Mouse (Mus musculus) midbrain, embryonic 12.5 days (tissue): Measurements from ENCODE around the gene Grip1. TPM values are rescaled to one million over a fixed set of nuclear protein-coding genes. Genes with fewer than 3 reads are reported as not detected.

Source experiments
- ATAC-seq: fragments of 200-750 bp; cut with Nextera tagmentation; 2 replicates; pipeline ENCODE4 v1.8.0; 2017; ENCODE audit warnings: low read depth, moderate TSS enrichment, moderate library complexity; ENCODE audit not compliant: low FRiP score
- H3K27ac ChIP-seq: fragments of 300-500 bp; sonication (generic); replicated peaks from 2 replicates; pipeline ENCODE4 v1.5.1; 2016; ENCODE audit warnings: mild to moderate bottlenecking
- H3K27me3 ChIP-seq: fragments of 300-500 bp; sonication (generic); 2 replicates; pipeline ENCODE4 v1.6.1; 2016; ENCODE audit warnings: mild to moderate bottlenecking
- H3K36me3 ChIP-seq: fragments of 300-500 bp; sonication (generic); 2 replicates; pipeline ENCODE4 v1.6.1; 2016
- H3K4me1 ChIP-seq: fragments of 300-500 bp; sonication (generic); 2 replicates; pipeline ENCODE4 v1.6.1; 2016
- H3K4me2 ChIP-seq: fragments of 300-500 bp; sonication (generic); replicated peaks from 2 replicates; pipeline ENCODE4 v1.6.1; 2016; ENCODE audit warnings: mild to moderate bottlenecking, moderate library complexity
- H3K4me3 ChIP-seq: fragments of 300-500 bp; sonication (generic); 2 replicates; pipeline ENCODE4 v1.5.1; 2016; ENCODE audit warnings: mild to moderate bottlenecking
- H3K9ac ChIP-seq: fragments of 300-500 bp; sonication (generic); replicated peaks from 2 replicates; pipeline ENCODE4 v1.6.1; 2016; ENCODE audit warnings: mild to moderate bottlenecking, moderate library complexity
- H3K9me3 ChIP-seq: fragments of 300-500 bp; sonication (generic); 2 replicates; pipeline ENCODE4 v1.6.1; 2016; ENCODE audit warnings: mild to moderate bottlenecking
- WGBS: fragments of 180-500 bp; shearing (Covaris S2); methylation state at CpG from one replicate; pipeline ENCODE4 v1.1.7; 2016; 5-methylcytosine and 5-hydroxymethylcytosine counted together
- polyA plus RNA-seq: library from polyadenylated mRNA; unstranded; fragments of >200 nt; fragmentation: Nextera tagmentation; extraction: Ambion mirVana; gene quantifications from 2 replicates; pipeline ENCODE4 v1.2.1, GENCODE M21; 2016

The Grip1 gene
- polyA plus RNA-seq, 1 experiment from 2014 or later: 12.7 TPM

- Histone ChIP-seq H3K4me2 (no peak overlapping the region), H3K4me3 (no peak overlapping the region), H3K36me3 (no peaks in the 10 kb centered on the region), H3K9ac (no peak overlapping the region), H3K27ac (no peak overlapping the region), H3K27me3 (no peaks in the 10 kb centered on the region; the same call in 1 of the 2 replicates), H3K4me1 (peaks cover 10% of the 10 kb centered on the region), H3K9me3 (no peaks in the 10 kb centered on the region)
- no peak for ATAC-seq
- WGBS: 55% methylated on average over 6 of the region's 6 CpGs
These were observed 348.8 kb downstream of the Grip1 start for GRCm38 (mm10) chr10:119802421-119802820.

- Histone ChIP-seq H3K27ac (no peak overlapping the region), H3K27me3 (no peaks in the 10 kb centered on the region; the same call in 1 of the 2 replicates), H3K36me3 (no peaks in the 10 kb centered on the region), H3K4me1 (peaks cover 10% of the 10 kb centered on the region), H3K4me2 (no peak overlapping the region), H3K9ac (no peak overlapping the region), H3K9me3 (no peaks in the 10 kb centered on the region), H3K4me3 (no peak overlapping the region)
- peak; percentile 82 for ATAC-seq
- 60% methylated on average over 13 of the region's 13 CpGs for WGBS
These were observed 350.2 kb downstream of the Grip1 start for GRCm38 (mm10) chr10:119803633-119804422.

GRCm38 (mm10) chr10:119804423-119804814 is 350.8 kb downstream of the Grip1 start:
- WGBS: 87% methylated on average over 9 of the region's 9 CpGs
- ATAC-seq: no peak
- no peak overlapping the region for H3K4me2 ChIP-seq

GRCm38 (mm10) chr10:119805082-119805481 is 351.5 kb downstream of the Grip1 start:
- H3K27ac ChIP-seq: no peak overlapping the region
- H3K4me2 ChIP-seq: no peak overlapping the region
- H3K4me1 ChIP-seq: peaks cover 10% of the 10 kb centered on the region
- H3K27me3 ChIP-seq: no peaks in the 10 kb centered on the region; the same call in 1 of the 2 replicates
- 89% methylated on average over 7 of the region's 7 CpGs for WGBS
- H3K9ac ChIP-seq: no peak overlapping the region
- H3K9me3 ChIP-seq: no peaks in the 10 kb centered on the region
- no peaks in the 10 kb centered on the region for H3K36me3 ChIP-seq
- no peak overlapping the region for H3K4me3 ChIP-seq
- no peak for ATAC-seq

More at GRCm38 (mm10) chr10:119804423-119804814, 350.8 kb downstream of the Grip1 start:
- no peaks in the 10 kb centered on the region for H3K36me3 ChIP-seq
- H3K4me1 ChIP-seq: peaks cover 10% of the 10 kb centered on the region
- no peak overlapping the region for H3K9ac ChIP-seq
- H3K27ac ChIP-seq: no peak overlapping the region
- H3K27me3 ChIP-seq: no peaks in the 10 kb centered on the region; the same call in 1 of the 2 replicates
- no peaks in the 10 kb centered on the region for H3K9me3 ChIP-seq
- H3K4me3 ChIP-seq: no peak overlapping the region

- ATAC-seq: no peak
- H3K4me1 ChIP-seq: peaks cover 10% of the 10 kb centered on the region
- 31% methylated on average over 8 of the region's 8 CpGs for whole genome bisulfite sequencing
- no peak overlapping the region for H3K4me2 ChIP-seq
- no peaks in the 10 kb centered on the region for H3K36me3 ChIP-seq
- no peaks in the 10 kb centered on the region for H3K9me3 ChIP-seq
- H3K27me3 ChIP-seq: no peaks in the 10 kb centered on the region; the same call in 1 of the 2 replicates
- H3K4me3 ChIP-seq: no peak overlapping the region
- H3K9ac ChIP-seq: no peak overlapping the region
- peak overlapping the region; percentile 39 for H3K27ac ChIP-seq
These were observed 352.5 kb downstream of the Grip1 start for GRCm38 (mm10) chr10:119806151-119806550.

- no peaks in the 10 kb centered on the region; the same call in 1 of the 2 replicates for H3K27me3 ChIP-seq
- peaks cover 10% of the 10 kb centered on the region for H3K4me1 ChIP-seq
- H3K4me3 ChIP-seq: no peak overlapping the region
- H3K9ac ChIP-seq: no peak overlapping the region
- H3K27ac ChIP-seq: no peak overlapping the region
- no peak overlapping the region for H3K4me2 ChIP-seq
- WGBS: 95% methylated on average over 5 of the region's 5 CpGs
- no peaks in the 10 kb centered on the region for H3K36me3 ChIP-seq
- ATAC-seq: no peak
- H3K9me3 ChIP-seq: no peaks in the 10 kb centered on the region
These were observed 354.8 kb downstream of the Grip1 start for GRCm38 (mm10) chr10:119808384-119808783.

- Histone ChIP-seq H3K9ac (no peak overlapping the region), H3K27ac (no peak overlapping the region), H3K4me2 (no peak overlapping the region), H3K36me3 (no peaks in the 10 kb centered on the region), H3K4me3 (no peak overlapping the region), H3K9me3 (no peaks in the 10 kb centered on the region), H3K27me3 (peaks cover 4% of the 10 kb centered on the region; the same call in 1 of the 2 replicates), H3K4me1 (peaks cover 10% of the 10 kb centered on the region)
- ATAC-seq: no peak
- 74% methylated on average over 4 of the region's 4 CpGs for WGBS
These were observed 360.5 kb downstream of the Grip1 start for GRCm38 (mm10) chr10:119814087-119814486.

- no peak overlapping the region for H3K27ac ChIP-seq
- no peaks in the 10 kb centered on the region for H3K36me3 ChIP-seq
- peaks cover 4% of the 10 kb centered on the region; the same call in 1 of the 2 replicates for H3K27me3 ChIP-seq
- 58% methylated on average over 5 of the region's 5 CpGs for WGBS
- no peak overlapping the region for H3K4me3 ChIP-seq
- H3K9ac ChIP-seq: no peak overlapping the region
- H3K4me2 ChIP-seq: no peak overlapping the region
- H3K9me3 ChIP-seq: no peaks in the 10 kb centered on the region
- H3K4me1 ChIP-seq: peaks cover 26% of the 10 kb centered on the region
- ATAC-seq: no peak
These were observed 362.4 kb downstream of the Grip1 start for GRCm38 (mm10) chr10:119816001-119816400.

GRCm38 (mm10) chr10:119818381-119818780 is 364.8 kb downstream of the Grip1 start:
- 31% methylated on average over 5 of the region's 5 CpGs for WGBS
- H3K9me3 ChIP-seq: no peaks in the 10 kb centered on the region
- H3K27ac ChIP-seq: peak overlapping the region; percentile 83; the same call in 1 of the 2 replicates
- H3K4me1 ChIP-seq: peaks cover 26% of the 10 kb centered on the region
- no peak overlapping the region for H3K4me2 ChIP-seq
- peak; percentile 44 for ATAC-seq
- H3K4me3 ChIP-seq: no peak overlapping the region
- H3K27me3 ChIP-seq: peaks cover 4% of the 10 kb centered on the region; the same call in 1 of the 2 replicates
- 0 out of 2 replicates have a peak overlapping the region, but pooled peaks have one; percentile 20 for H3K9ac ChIP-seq
- H3K36me3 ChIP-seq: no peaks in the 10 kb centered on the region

- Histone ChIP-seq H3K9ac (peak overlapping the region; percentile 50), H3K27me3 (peaks cover 4% of the 10 kb centered on the region; the same call in 1 of the 2 replicates), H3K4me1 (peaks cover 31% of the 10 kb centered on the region), H3K4me2 (peak overlapping the region; percentile 53), H3K4me3 (peak overlapping the region; percentile 34), H3K27ac (peak overlapping the region; percentile 83), H3K9me3 (no peaks in the 10 kb centered on the region), H3K36me3 (no peaks in the 10 kb centered on the region)
- peak; percentile 57 for ATAC-seq
- 22% methylated on average over 17 of the region's 17 CpGs for WGBS
These were observed 365.6 kb downstream of the Grip1 start for GRCm38 (mm10) chr10:119819102-119819681.

GRCm38 (mm10) chr10:119819740-119820139 is 366.1 kb downstream of the Grip1 start:
- no peak for ATAC-seq
- WGBS: 31% methylated on average over 5 of the region's 5 CpGs
- peaks cover 31% of the 10 kb centered on the region for H3K4me1 ChIP-seq
- peak overlapping the region; percentile 50 for H3K9ac ChIP-seq
- no peaks in the 10 kb centered on the region for H3K9me3 ChIP-seq
- peak overlapping the region; percentile 83 for H3K27ac ChIP-seq
- H3K36me3 ChIP-seq: no peaks in the 10 kb centered on the region
- peaks cover 4% of the 10 kb centered on the region; the same call in 1 of the 2 replicates for H3K27me3 ChIP-seq
- peak overlapping the region; percentile 34 for H3K4me3 ChIP-seq
- peak overlapping the region; percentile 53 for H3K4me2 ChIP-seq

GRCm38 (mm10) chr10:119820428-119820827 is 366.8 kb downstream of the Grip1 start:
- no peak overlapping the region for H3K9ac ChIP-seq
- no peaks in the 10 kb centered on the region for H3K9me3 ChIP-seq
- no peak overlapping the region for H3K27ac ChIP-seq
- H3K4me1 ChIP-seq: peaks cover 31% of the 10 kb centered on the region
- no peak for ATAC-seq
- no peak overlapping the region for H3K4me3 ChIP-seq
- 54% methylated on average over 4 of the region's 4 CpGs for WGBS
- H3K36me3 ChIP-seq: no peaks in the 10 kb centered on the region
- H3K4me2 ChIP-seq: 0 out of 2 replicates have a peak overlapping the region, but pooled peaks have one; percentile 17
- peaks cover 4% of the 10 kb centered on the region; the same call in 1 of the 2 replicates for H3K27me3 ChIP-seq
